8 mouse cellular contexts compared by ENCODE assay signal in genomic region chr17:87745926-87746888, GRCm38 (mm10). TPM values are rescaled to one million over a fixed set of nuclear protein-coding genes. Genes with fewer than 3 reads are reported as not detected.
A peak's percentile ranks its signal among the peaks of the same experiment; 100 is the strongest.
DNase-seq lines count a peak whose midpoint lies in the region; ATAC-seq lines count a peak whose summit lies in the region.

No protein-coding gene starts in this region.

- peak; percentile 74 for ATAC-seq in CD4-positive, CD25-positive, alpha-beta regulatory T cell, adult 4 months
- peak; percentile 72 for ATAC-seq in embryonic facial prominence, embryonic 13.5 days (ENCODE audit: insufficient number of reproducible peaks, insufficient read depth, low FRiP score, low TSS enrichment, low read depth)
- peak; percentile 67 for ATAC-seq in lung, embryonic 16.5 days (ENCODE audit: low read depth)

- H3K27ac ChIP-seq in embryonic facial prominence, embryonic 13.5 days: no peak overlapping the region
- no peak overlapping the region for H3K27ac ChIP-seq in lung, embryonic 16.5 days (ENCODE audit: low read length)

- peak overlapping the region; percentile 59 for H3K9ac ChIP-seq in embryonic facial prominence, embryonic 13.5 days
- peak overlapping the region; percentile 25; the same call in 1 of the 2 replicates for H3K9ac ChIP-seq in lung, embryonic 16.5 days (ENCODE audit: low read length)

- H3K4me1 ChIP-seq in embryonic facial prominence, embryonic 13.5 days: peaks cover 16% of the 10 kb centered on the region
- peaks cover 12% of the 10 kb centered on the region for H3K4me1 ChIP-seq in lung, embryonic 16.5 days (replicated peaks; ENCODE audit: control insufficient read depth, insufficient read depth, low read length)

- H3K9me3 ChIP-seq in embryonic facial prominence, embryonic 13.5 days: no peaks in the 10 kb centered on the region
- H3K9me3 ChIP-seq in lung, embryonic 16.5 days (ENCODE audit: control insufficient read depth, low read length): no peaks in the 10 kb centered on the region

- DNase-seq in adrenal gland, postnatal 14 days: peak; percentile 63
- DNase-seq in heart, postnatal 4 days: peak; percentile 27
- DNase-seq in layer of hippocampus, postnatal 14 days (ENCODE audit: low spot score in 2 of 2): peak; percentile 47 to 66
- peak; percentile 27 for DNase-seq in ovary, postnatal 36 days (ENCODE audit: low spot score)
- no peak for DNase-seq in urinary bladder, adult 2 months (ENCODE audit: low spot score)

- 3% methylated on average over 98 of the region's 101 CpGs for WGBS in embryonic facial prominence, embryonic 13.5 days
- 1% methylated on average over 90 of the region's 101 CpGs for WGBS in lung, embryonic 16.5 days

- H3K4me3 ChIP-seq in embryonic facial prominence, embryonic 13.5 days: peak overlapping the region; percentile 62
- peak overlapping the region; percentile 57 for H3K4me3 ChIP-seq in lung, embryonic 16.5 days (ENCODE audit: low read length)

- H3K36me3 ChIP-seq in embryonic facial prominence, embryonic 13.5 days: no peaks in the 10 kb centered on the region
- no peaks in the 10 kb centered on the region for H3K36me3 ChIP-seq in lung, embryonic 16.5 days (ENCODE audit: control insufficient read depth, insufficient read depth, low read length)

- peaks cover 65% of the 10 kb centered on the region for H3K27me3 ChIP-seq in embryonic facial prominence, embryonic 13.5 days
- peaks cover 44% of the 10 kb centered on the region for H3K27me3 ChIP-seq in lung, embryonic 16.5 days (ENCODE audit: control insufficient read depth, insufficient read depth, low read depth, low read length)

- peak overlapping the region; percentile 100 for H3K4me2 ChIP-seq in embryonic facial prominence, embryonic 13.5 days
- H3K4me2 ChIP-seq in lung, embryonic 16.5 days (ENCODE audit: low read depth, low read length): peak overlapping the region; percentile 99

RNA-seq across cellular contexts. Expression of gene Kcnk12, which starts 51.6 kb away (rescaled TPM):
- polyA plus RNA-seq in CD4-positive, CD25-positive, alpha-beta regulatory T cell, adult 4 months (2017; shearing (Covaris generic)): not detected
- total RNA-seq in adrenal gland, postnatal 14 days (2021): 0.26 TPM in 1 of 2 replicates, not detected in the other
- not detected in 2 replicates for polyA plus RNA-seq in embryonic facial prominence, embryonic 13.5 days (2015; fragmentation: Nextera tagmentation; extraction: Ambion mirVana)
- under 1 TPM in 1 of 2 experiments, not detected in 1; 0.14 TPM for total RNA-seq in heart, postnatal 4 days (2021)
- 10 to 100 TPM; 19.1 to 21.0 TPM for total RNA-seq in layer of hippocampus, postnatal 14 days (2021)
- not detected in 2 replicates for polyA plus RNA-seq in lung, embryonic 16.5 days (2015; fragmentation: Nextera tagmentation; extraction: Ambion mirVana)
- polyA plus RNA-seq in urinary bladder, adult 2 months (2012; rRNA removed): 0.03 TPM in 1 of 2 replicates, not detected in the other
